Mouse (Mus musculus) forebrain, embryonic 15.5 days (tissue): ENCODE results near the gene Gkn1. TPM values are rescaled to one million over a fixed set of nuclear protein-coding genes. Genes with fewer than 3 reads are reported as not detected.

Experiments used
- ATAC-seq: fragments of 200-750 bp; cut with Nextera tagmentation; replicated peaks from 2 replicates; pipeline ENCODE4 v1.8.0; 2017; ENCODE audit warnings: mild to moderate bottlenecking, moderate TSS enrichment, moderate library complexity
- H3K27ac ChIP-seq: fragments of 300-500 bp; sonication (generic); replicated peaks from 2 replicates; pipeline ENCODE4 v1.5.1; 2015; ENCODE audit warnings: mild to moderate bottlenecking, inconsistent platforms
- H3K27me3 ChIP-seq: fragments of 300-500 bp; sonication (generic); 2 replicates; pipeline ENCODE4 v1.6.1; 2015; ENCODE audit warnings: inconsistent platforms
- H3K36me3 ChIP-seq: fragments of 300-500 bp; sonication (generic); 2 replicates; pipeline ENCODE4 v1.6.1; 2015; ENCODE audit warnings: mild to moderate bottlenecking, inconsistent platforms
- H3K4me1 ChIP-seq: fragments of 300-500 bp; sonication (generic); 2 replicates; pipeline ENCODE4 v1.6.1; 2015; ENCODE audit warnings: inconsistent platforms
- H3K4me2 ChIP-seq: fragments of 300-500 bp; sonication (generic); replicated peaks from 2 replicates; pipeline ENCODE4 v1.6.1; 2015; ENCODE audit warnings: mild to moderate bottlenecking, inconsistent platforms
- H3K4me3 ChIP-seq: fragments of 300-500 bp; sonication (generic); 2 replicates; pipeline ENCODE4 v1.5.1; 2015; ENCODE audit warnings: mild to moderate bottlenecking, inconsistent platforms
- H3K9ac ChIP-seq: fragments of 300-500 bp; sonication (generic); replicated peaks from 2 replicates; pipeline ENCODE4 v1.6.1; 2015; ENCODE audit warnings: mild to moderate bottlenecking, inconsistent platforms
- H3K9me3 ChIP-seq: fragments of 300-500 bp; sonication (generic); 2 replicates; pipeline ENCODE4 v1.6.1; 2016; ENCODE audit warnings: inconsistent platforms
- WGBS: fragments of 180-500 bp; shearing (Covaris S2); methylation state at CpG from one replicate; pipeline ENCODE4 v1.1.7; 2015; ENCODE audit warnings: mixed read lengths; 5-methylcytosine and 5-hydroxymethylcytosine counted together
- polyA plus RNA-seq: library from polyadenylated mRNA; unstranded; fragments of >200 nt; fragmentation: Nextera tagmentation; extraction: Ambion mirVana; gene quantifications from 2 replicates; pipeline ENCODE4 v1.2.1, GENCODE M21; 2015

The Gkn1 gene
- polyA plus RNA-seq, 1 experiment from 2014 or later = not detected

DNA sequence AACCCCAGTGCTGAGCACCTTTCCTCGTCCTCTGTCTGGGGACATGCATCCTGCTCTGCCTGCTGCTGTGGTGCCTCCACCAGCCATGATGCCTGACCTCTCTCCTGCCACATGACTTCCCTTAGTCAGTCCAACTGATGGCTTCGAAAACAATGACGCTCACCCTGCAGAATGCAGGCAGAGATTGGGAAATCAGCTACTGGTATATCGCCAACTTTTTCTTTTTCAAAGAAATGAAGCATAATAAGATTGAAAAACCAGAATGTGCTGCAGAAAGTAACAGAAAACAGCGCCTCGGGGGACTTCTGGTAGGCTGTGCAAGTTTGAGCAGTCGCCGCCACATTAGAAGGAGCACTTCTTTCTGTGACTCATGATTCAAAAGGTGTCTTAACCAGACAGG is 33.8 kb downstream of the Gkn1 start:
- H3K4me3 ChIP-seq = no peak overlapping the region
- no peaks in the 10 kb centered on the region for H3K9me3 ChIP-seq
- no peaks in the 10 kb centered on the region for H3K4me1 ChIP-seq
- 82% methylated on average over 8 of the region's 8 CpGs for WGBS
- no peaks in the 10 kb centered on the region for H3K27me3 ChIP-seq
- no peak for ATAC-seq
- no peak overlapping the region for H3K9ac ChIP-seq
- H3K27ac ChIP-seq = no peak overlapping the region
- no peak overlapping the region for H3K4me2 ChIP-seq
- H3K36me3 ChIP-seq = no peaks in the 10 kb centered on the region

GRCm38 (mm10) chr6:87312761-87313160 is 38.0 kb downstream of the Gkn1 start:
- Histone ChIP-seq H3K36me3 (no peaks in the 10 kb centered on the region), H3K9me3 (no peaks in the 10 kb centered on the region), H3K27ac (no peak overlapping the region), H3K4me3 (no peak overlapping the region), H3K27me3 (no peaks in the 10 kb centered on the region), H3K9ac (no peak overlapping the region), H3K4me1 (no peaks in the 10 kb centered on the region), H3K4me2 (no peak overlapping the region)
- ATAC-seq = no peak
- 86% methylated on average over 4 of the region's 4 CpGs for WGBS

- no peak for ATAC-seq
- Histone ChIP-seq H3K4me1 (no peaks in the 10 kb centered on the region; the same call in 1 of the 2 replicates), H3K9me3 (no peaks in the 10 kb centered on the region), H3K27ac (no peak overlapping the region), H3K27me3 (no peaks in the 10 kb centered on the region), H3K4me3 (no peak overlapping the region), H3K9ac (no peak overlapping the region), H3K36me3 (no peaks in the 10 kb centered on the region), H3K4me2 (no peak overlapping the region)
- WGBS = 83% methylated on average over 8 of the region's 8 CpGs
Measured at GRCm38 (mm10) chr6:87304486-87304885, 46.3 kb downstream of the Gkn1 start.

- no peaks in the 10 kb centered on the region for H3K9me3 ChIP-seq
- no peaks in the 10 kb centered on the region; the same call in 1 of the 2 replicates for H3K4me1 ChIP-seq
- ATAC-seq = no peak
- 71% methylated on average over 5 of the region's 5 CpGs for WGBS
- H3K9ac ChIP-seq = no peak overlapping the region
- H3K36me3 ChIP-seq = no peaks in the 10 kb centered on the region
- H3K27me3 ChIP-seq = no peaks in the 10 kb centered on the region
- H3K27ac ChIP-seq = no peak overlapping the region
- no peak overlapping the region for H3K4me2 ChIP-seq
- no peak overlapping the region for H3K4me3 ChIP-seq
Measured at GRCm38 (mm10) chr6:87302746-87303145, 48.0 kb downstream of the Gkn1 start.

- no peaks in the 10 kb centered on the region; the same call in 1 of the 2 replicates for H3K4me1 ChIP-seq
- ATAC-seq = no peak
- H3K9me3 ChIP-seq = no peaks in the 10 kb centered on the region
- no peak overlapping the region for H3K27ac ChIP-seq
- H3K9ac ChIP-seq = no peak overlapping the region
- H3K27me3 ChIP-seq = no peaks in the 10 kb centered on the region
- H3K36me3 ChIP-seq = no peaks in the 10 kb centered on the region
- 25% methylated on average over 4 of the region's 4 CpGs for WGBS
- H3K4me2 ChIP-seq = no peak overlapping the region
- no peak overlapping the region for H3K4me3 ChIP-seq
Measured at GRCm38 (mm10) chr6:87301991-87302390, 48.8 kb downstream of the Gkn1 start.

Other genes starting within 250 kb of the Gkn1 start
- not detected in 2 replicates for gene D6Ertd527e, start 246.2 kb downstream of the Gkn1 start, polyA plus RNA-seq
- gene Antxr1, start 15.1 kb downstream of the Gkn1 start, polyA plus RNA-seq = 3.0 and 3.4 TPM in 2 replicates
- not detected in 2 replicates for gene Gkn2, start 22.4 kb upstream of the Gkn1 start, polyA plus RNA-seq
- gene Gkn3, start 38.0 kb upstream of the Gkn1 start, polyA plus RNA-seq = 0.27 TPM in 1 of 2 replicates, not detected in the other
- gene Bmp10, start 78.1 kb upstream of the Gkn1 start, polyA plus RNA-seq = not detected in 2 replicates
- gene Arhgap25, start 182.3 kb upstream of the Gkn1 start, polyA plus RNA-seq = 1.5 and 1.8 TPM in 2 replicates
- gene Prokr1, start 239.8 kb upstream of the Gkn1 start, polyA plus RNA-seq = 3.2 and 3.9 TPM in 2 replicates